Mouse (Mus musculus) CD4-positive helper T cell, adult 2 months (primary cell): Measurements from ENCODE around the gene Ptgs1.

Experiments used
- DNase-seq: peaks from one replicate; pipeline ENCODE4 v3.0.0-alpha.2; 2012; ENCODE audit warnings: low read depth, missing footprints, low spot score

The Ptgs1 gene

GRCm38 (mm10) chr2:36214425-36214824 is 15.8 kb upstream of the Ptgs1 start:
- no peak for DNase-seq

GRCm38 (mm10) chr2:36215203-36215739 is 15.0 kb upstream of the Ptgs1 start:
- DNase-seq, result no peak

- DNase-seq, result no peak
Measured at GRCm38 (mm10) chr2:36216546-36216945, 13.7 kb upstream of the Ptgs1 start.

GRCm38 (mm10) chr2:36216953-36217573 is 13.2 kb upstream of the Ptgs1 start:
- DNase-seq, result no peak

GRCm38 (mm10) chr2:36217692-36218233 is 12.5 kb upstream of the Ptgs1 start:
- DNase-seq, result no peak

GRCm38 (mm10) chr2:36220106-36220505 is 10.1 kb upstream of the Ptgs1 start:
- DNase-seq, result peak; percentile 39

GRCm38 (mm10) chr2:36220891-36221290 is 9.3 kb upstream of the Ptgs1 start:
- DNase-seq, result no peak

- DNase-seq, result no peak
Measured at GRCm38 (mm10) chr2:36222168-36222848, 7.9 kb upstream of the Ptgs1 start.

- DNase-seq, result no peak
Measured at GRCm38 (mm10) chr2:36223436-36223835, 6.8 kb upstream of the Ptgs1 start.

GRCm38 (mm10) chr2:36224153-36224552 is 6.1 kb upstream of the Ptgs1 start:
- no peak for DNase-seq

- DNase-seq, result no peak
Measured at GRCm38 (mm10) chr2:36224599-36224998, 5.6 kb upstream of the Ptgs1 start.

GRCm38 (mm10) chr2:36230967-36231366 is 741 bp downstream of the Ptgs1 start:
- DNase-seq, result no peak

- DNase-seq, result no peak
Measured at GRCm38 (mm10) chr2:36234526-36235368, 4.5 kb downstream of the Ptgs1 start.

- no peak for DNase-seq
Measured at GRCm38 (mm10) chr2:36235917-36236316, 5.7 kb downstream of the Ptgs1 start.

GRCm38 (mm10) chr2:36236889-36237288 is 6.7 kb downstream of the Ptgs1 start:
- no peak for DNase-seq

- no peak for DNase-seq
Measured at GRCm38 (mm10) chr2:36237557-36237956, 7.3 kb downstream of the Ptgs1 start.

GRCm38 (mm10) chr2:36238467-36238866 is 8.2 kb downstream of the Ptgs1 start:
- no peak for DNase-seq

- no peak for DNase-seq
Measured at GRCm38 (mm10) chr2:36238951-36239350, 8.7 kb downstream of the Ptgs1 start.

- no peak for DNase-seq
Measured at GRCm38 (mm10) chr2:36242514-36242913, 12.3 kb downstream of the Ptgs1 start.

- DNase-seq, result no peak
Measured at GRCm38 (mm10) chr2:36243296-36243891, 13.2 kb downstream of the Ptgs1 start.

GRCm38 (mm10) chr2:36243892-36244309 is 13.7 kb downstream of the Ptgs1 start:
- DNase-seq, result no peak
